Mouse (Mus musculus): ENCODE measurements around the gene Tox2. TPM values are rescaled to one million over a fixed set of nuclear protein-coding genes. Genes with fewer than 3 reads are reported as not detected.

Tox2 gene
- polyA plus RNA-seq, 1 experiment from 2014 or later, result 5.1 TPM

DNA sequence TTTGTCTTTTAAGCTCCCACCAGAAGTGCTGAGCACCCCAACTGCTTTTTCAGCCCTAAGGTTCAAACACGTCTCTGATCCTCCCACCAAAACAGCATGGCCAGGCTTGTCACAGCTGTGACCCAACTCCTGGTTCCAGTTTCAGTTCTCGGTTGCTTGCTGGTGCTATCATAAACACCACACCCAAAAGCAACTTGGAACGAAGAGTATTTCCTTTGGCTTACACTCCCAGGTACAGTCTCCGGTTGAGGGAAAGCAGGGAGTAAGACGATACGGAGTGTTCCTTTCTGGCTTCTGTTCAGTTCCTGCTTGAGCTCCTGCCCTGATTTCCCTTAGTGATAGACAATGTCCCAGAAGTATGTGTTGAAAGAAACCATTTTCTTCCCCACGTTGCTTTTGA lies 26.4 kb upstream of the Tox2 start:
- Histone ChIP-seq H3K27ac (replicated peaks; ENCODE audit: low read depth, low read length) (no peak overlapping the region), H3K4me3 (ENCODE audit: low read depth, low read length) (no peak overlapping the region), H3K36me3 (ENCODE audit: control insufficient read depth, insufficient read depth, low read length) (no peaks in the 10 kb centered on the region), H3K4me2 (ENCODE audit: low read depth, low read length) (no peak overlapping the region), H3K9me3 (ENCODE audit: control insufficient read depth, low read length) (no peaks in the 10 kb centered on the region), H3K4me1 (ENCODE audit: control insufficient read depth, insufficient read depth, low read length) (no peaks in the 10 kb centered on the region), H3K27me3 (replicated peaks; ENCODE audit: control insufficient read depth, insufficient read depth, low read length) (no peaks in the 10 kb centered on the region), H3K9ac (ENCODE audit: low read depth, low read length) (no peak overlapping the region)
- 33% methylated on average over 7 of the region's 7 CpGs for WGBS
- no peak for ATAC-seq (ENCODE audit: low read depth)
- peak; percentile 56 for DNase-seq (ENCODE audit: low spot score)

DNA sequence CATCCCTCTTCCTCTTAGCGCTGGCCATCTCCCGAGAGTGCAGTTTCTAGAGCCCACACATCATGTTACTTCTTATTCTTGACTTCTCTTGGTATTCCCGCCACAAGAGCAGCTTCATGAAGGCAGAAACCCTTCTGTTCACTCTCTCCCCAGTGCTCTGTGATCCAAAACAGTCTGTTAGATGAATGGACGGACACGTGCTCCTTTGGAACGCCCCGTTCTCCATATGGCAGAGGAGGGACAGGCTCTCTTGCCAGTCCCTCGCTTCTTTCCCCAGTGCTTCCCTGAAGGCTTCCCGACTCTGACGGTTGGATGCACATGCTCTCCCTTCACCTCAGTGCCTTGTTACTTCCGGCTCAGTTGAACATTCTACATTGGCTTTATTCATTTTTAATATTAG lies 15.4 kb upstream of the Tox2 start:
- DNase-seq (ENCODE audit: low spot score) (no peak), ATAC-seq (ENCODE audit: low read depth) (no peak)
- H3K4me2 ChIP-seq (ENCODE audit: low read depth, low read length), result no peak overlapping the region
- H3K9me3 ChIP-seq (ENCODE audit: control insufficient read depth, low read length), result no peaks in the 10 kb centered on the region
- H3K27me3 ChIP-seq (replicated peaks; ENCODE audit: control insufficient read depth, insufficient read depth, low read length), result no peaks in the 10 kb centered on the region
- H3K4me3 ChIP-seq (ENCODE audit: low read depth, low read length), result no peak overlapping the region
- WGBS, result 58% methylated on average over 11 of the region's 11 CpGs
- H3K4me1 ChIP-seq (ENCODE audit: control insufficient read depth, insufficient read depth, low read length), result peaks cover 11% of the 10 kb centered on the region; the same call in 1 of the 2 replicates
- H3K27ac ChIP-seq (replicated peaks; ENCODE audit: low read depth, low read length), result no peak overlapping the region
- H3K36me3 ChIP-seq (ENCODE audit: control insufficient read depth, insufficient read depth, low read length), result no peaks in the 10 kb centered on the region
- H3K9ac ChIP-seq (ENCODE audit: low read depth, low read length), result no peak overlapping the region

DNA sequence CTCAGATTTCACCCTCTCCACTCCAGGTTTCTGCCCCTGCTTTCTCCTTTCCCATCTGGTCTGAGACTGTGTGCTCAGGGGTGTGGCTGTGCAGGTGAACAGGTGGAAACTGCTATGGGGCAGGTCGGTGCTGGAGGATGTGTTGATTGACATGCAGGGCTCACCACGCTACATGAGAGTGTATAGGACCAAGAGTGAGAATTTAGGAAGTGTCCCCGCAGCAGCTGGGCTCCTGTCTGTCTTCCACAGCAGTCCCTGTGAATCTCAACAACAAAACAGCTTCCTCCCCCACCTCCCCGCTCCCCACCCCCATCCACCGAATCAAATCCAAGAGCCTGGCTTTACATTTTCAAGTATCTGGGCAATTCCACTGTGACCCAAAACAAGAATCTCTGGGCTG lies 13.3 kb upstream of the Tox2 start:
- H3K9ac ChIP-seq (ENCODE audit: low read depth, low read length), result no peak overlapping the region
- peak; percentile 44; the same call in 1 of the 2 replicates for ATAC-seq (ENCODE audit: low read depth)
- DNase-seq (ENCODE audit: low spot score), result no peak
- no peak overlapping the region for H3K4me3 ChIP-seq (ENCODE audit: low read depth, low read length)
- H3K36me3 ChIP-seq (ENCODE audit: control insufficient read depth, insufficient read depth, low read length), result no peaks in the 10 kb centered on the region
- no peaks in the 10 kb centered on the region for H3K9me3 ChIP-seq (ENCODE audit: control insufficient read depth, low read length)
- no peak overlapping the region for H3K27ac ChIP-seq (replicated peaks; ENCODE audit: low read depth, low read length)
- H3K27me3 ChIP-seq (replicated peaks; ENCODE audit: control insufficient read depth, insufficient read depth, low read length), result no peaks in the 10 kb centered on the region
- peaks cover 24% of the 10 kb centered on the region; the same call in 1 of the 2 replicates for H3K4me1 ChIP-seq (ENCODE audit: control insufficient read depth, insufficient read depth, low read length)
- 10% methylated on average over 4 of the region's 5 CpGs for WGBS
- H3K4me2 ChIP-seq (ENCODE audit: low read depth, low read length), result no peak overlapping the region

DNA sequence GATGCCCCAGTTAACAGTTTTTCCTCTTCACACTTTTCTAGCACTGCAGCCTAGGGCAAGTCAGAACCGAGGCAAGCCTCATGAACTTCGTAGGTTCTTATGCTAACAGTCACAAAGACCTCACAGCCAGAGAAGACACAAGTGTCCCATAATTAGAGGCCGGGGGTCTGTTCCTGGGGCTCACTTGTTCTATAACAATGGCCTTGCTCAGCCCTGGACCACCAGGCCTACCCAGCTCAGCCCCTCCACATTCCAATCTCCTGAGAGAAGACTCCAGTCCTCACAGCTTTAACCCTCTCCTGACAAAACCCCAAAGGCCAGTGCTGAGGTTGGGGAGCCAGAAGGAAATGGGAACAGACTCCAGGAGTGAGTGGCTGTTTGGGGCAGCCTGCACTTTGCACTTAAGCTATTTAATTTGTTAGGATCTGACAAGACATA lies 12.9 kb upstream of the Tox2 start:
- Histone ChIP-seq H3K9ac (ENCODE audit: low read depth, low read length) (0 out of 2 replicates have a peak overlapping the region, but pooled peaks have one; percentile 25), H3K4me3 (ENCODE audit: low read depth, low read length) (no peak overlapping the region), H3K27ac (replicated peaks; ENCODE audit: low read depth, low read length) (no peak overlapping the region), H3K36me3 (ENCODE audit: control insufficient read depth, insufficient read depth, low read length) (no peaks in the 10 kb centered on the region), H3K9me3 (ENCODE audit: control insufficient read depth, low read length) (no peaks in the 10 kb centered on the region), H3K4me2 (ENCODE audit: low read depth, low read length) (no peak overlapping the region), H3K4me1 (ENCODE audit: control insufficient read depth, insufficient read depth, low read length) (peaks cover 25% of the 10 kb centered on the region; the same call in 1 of the 2 replicates), H3K27me3 (replicated peaks; ENCODE audit: control insufficient read depth, insufficient read depth, low read length) (no peaks in the 10 kb centered on the region)
- 7% methylated on average over 3 of the region's 3 CpGs for WGBS
- ATAC-seq (ENCODE audit: low read depth) (peak; percentile 84; the same call in 1 of the 2 replicates), DNase-seq (ENCODE audit: low spot score) (peak; percentile 78)

DNA sequence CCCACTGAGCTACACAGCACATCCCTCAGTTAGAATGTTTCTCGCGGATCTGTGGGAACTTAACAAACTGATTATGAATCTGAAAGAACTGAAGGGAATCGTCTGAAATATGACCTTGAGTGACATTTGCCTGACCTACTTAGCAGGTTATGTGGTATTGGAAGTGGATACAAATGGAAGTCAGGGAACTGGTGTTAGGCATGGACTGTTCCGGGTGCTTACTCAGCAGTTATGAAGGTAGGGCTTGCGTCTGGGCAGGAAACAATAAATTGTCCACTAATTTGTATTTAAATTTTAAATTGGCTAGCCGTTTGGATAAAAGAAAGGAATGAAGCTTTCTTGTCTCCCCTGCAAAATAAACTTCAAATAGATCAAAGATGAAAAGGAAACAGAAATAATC lies 10.4 kb upstream of the Tox2 start:
- Histone ChIP-seq H3K9me3 (ENCODE audit: control insufficient read depth, low read length) (no peaks in the 10 kb centered on the region), H3K36me3 (ENCODE audit: control insufficient read depth, insufficient read depth, low read length) (no peaks in the 10 kb centered on the region), H3K27me3 (replicated peaks; ENCODE audit: control insufficient read depth, insufficient read depth, low read length) (no peaks in the 10 kb centered on the region), H3K4me3 (ENCODE audit: low read depth, low read length) (no peak overlapping the region), H3K4me2 (ENCODE audit: low read depth, low read length) (no peak overlapping the region), H3K9ac (ENCODE audit: low read depth, low read length) (no peak overlapping the region), H3K4me1 (ENCODE audit: control insufficient read depth, insufficient read depth, low read length) (peaks cover 25% of the 10 kb centered on the region; the same call in 1 of the 2 replicates), H3K27ac (replicated peaks; ENCODE audit: low read depth, low read length) (no peak overlapping the region)
- no peak for ATAC-seq (ENCODE audit: low read depth)
- 64% methylated on average over 6 of the region's 6 CpGs for WGBS
- no peak for DNase-seq (ENCODE audit: low spot score)

DNA sequence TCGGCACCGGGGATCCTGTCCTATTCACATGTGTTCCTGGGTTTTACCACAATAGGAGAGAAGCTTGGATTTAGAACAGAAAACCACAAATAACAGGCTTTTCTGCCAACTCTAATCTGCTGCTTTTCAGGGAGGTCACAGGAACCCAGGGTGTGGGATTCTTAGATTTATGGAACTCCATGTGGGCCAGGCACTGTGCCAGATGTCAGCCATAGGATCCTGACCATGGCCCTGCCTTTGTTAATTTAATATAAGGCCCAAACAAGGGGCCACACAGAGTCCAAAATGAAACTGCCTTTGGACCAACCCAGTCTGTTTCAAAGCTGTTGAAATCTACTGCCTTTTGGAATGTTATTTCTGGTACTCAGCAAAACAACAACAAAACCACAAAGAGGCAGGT lies 8.9 kb upstream of the Tox2 start:
- no peak overlapping the region for H3K4me3 ChIP-seq (ENCODE audit: low read depth, low read length)
- no peak overlapping the region for H3K4me2 ChIP-seq (ENCODE audit: low read depth, low read length)
- H3K27ac ChIP-seq (replicated peaks; ENCODE audit: low read depth, low read length), result no peak overlapping the region
- ATAC-seq (ENCODE audit: low read depth), result peak; percentile 10; the same call in 1 of the 2 replicates
- no peaks in the 10 kb centered on the region for H3K27me3 ChIP-seq (replicated peaks; ENCODE audit: control insufficient read depth, insufficient read depth, low read length)
- peak; percentile 82 for DNase-seq (ENCODE audit: low spot score)
- no peaks in the 10 kb centered on the region for H3K36me3 ChIP-seq (ENCODE audit: control insufficient read depth, insufficient read depth, low read length)
- H3K9ac ChIP-seq (ENCODE audit: low read depth, low read length), result no peak overlapping the region
- no peaks in the 10 kb centered on the region for H3K9me3 ChIP-seq (ENCODE audit: control insufficient read depth, low read length)
- 41% methylated on average over 2 of the region's 2 CpGs for WGBS
- peaks cover 25% of the 10 kb centered on the region; the same call in 1 of the 2 replicates for H3K4me1 ChIP-seq (ENCODE audit: control insufficient read depth, insufficient read depth, low read length)

DNA sequence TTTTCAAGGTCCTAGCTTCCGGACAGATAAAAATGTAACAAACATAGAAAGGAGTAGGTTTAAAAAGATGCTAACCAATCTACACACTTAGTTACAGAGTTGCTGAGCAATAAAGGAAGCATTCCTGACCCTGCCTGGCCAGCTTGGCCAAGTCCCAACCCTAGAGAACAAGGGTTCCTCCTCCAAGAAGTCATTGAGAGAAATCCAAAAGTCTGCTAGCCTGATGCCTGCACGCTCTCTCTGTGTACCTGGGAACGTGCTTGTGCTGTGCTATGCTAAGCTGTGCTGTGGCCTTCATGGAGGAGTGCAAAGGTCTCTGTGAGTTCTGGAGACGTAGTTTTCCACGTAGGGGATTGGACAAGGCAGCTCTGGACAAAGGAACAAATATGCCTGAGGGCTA lies 8.4 kb upstream of the Tox2 start:
- WGBS, result 60% methylated on average over 5 of the region's 5 CpGs
- DNase-seq (ENCODE audit: low spot score) (no peak), ATAC-seq (ENCODE audit: low read depth) (no peak)
- Histone ChIP-seq H3K9ac (ENCODE audit: low read depth, low read length) (no peak overlapping the region), H3K4me1 (ENCODE audit: control insufficient read depth, insufficient read depth, low read length) (peaks cover 23% of the 10 kb centered on the region; the same call in 1 of the 2 replicates), H3K4me2 (ENCODE audit: low read depth, low read length) (no peak overlapping the region), H3K4me3 (ENCODE audit: low read depth, low read length) (no peak overlapping the region), H3K36me3 (ENCODE audit: control insufficient read depth, insufficient read depth, low read length) (no peaks in the 10 kb centered on the region), H3K9me3 (ENCODE audit: control insufficient read depth, low read length) (no peaks in the 10 kb centered on the region), H3K27me3 (replicated peaks; ENCODE audit: control insufficient read depth, insufficient read depth, low read length) (no peaks in the 10 kb centered on the region), H3K27ac (replicated peaks; ENCODE audit: low read depth, low read length) (no peak overlapping the region)

DNA sequence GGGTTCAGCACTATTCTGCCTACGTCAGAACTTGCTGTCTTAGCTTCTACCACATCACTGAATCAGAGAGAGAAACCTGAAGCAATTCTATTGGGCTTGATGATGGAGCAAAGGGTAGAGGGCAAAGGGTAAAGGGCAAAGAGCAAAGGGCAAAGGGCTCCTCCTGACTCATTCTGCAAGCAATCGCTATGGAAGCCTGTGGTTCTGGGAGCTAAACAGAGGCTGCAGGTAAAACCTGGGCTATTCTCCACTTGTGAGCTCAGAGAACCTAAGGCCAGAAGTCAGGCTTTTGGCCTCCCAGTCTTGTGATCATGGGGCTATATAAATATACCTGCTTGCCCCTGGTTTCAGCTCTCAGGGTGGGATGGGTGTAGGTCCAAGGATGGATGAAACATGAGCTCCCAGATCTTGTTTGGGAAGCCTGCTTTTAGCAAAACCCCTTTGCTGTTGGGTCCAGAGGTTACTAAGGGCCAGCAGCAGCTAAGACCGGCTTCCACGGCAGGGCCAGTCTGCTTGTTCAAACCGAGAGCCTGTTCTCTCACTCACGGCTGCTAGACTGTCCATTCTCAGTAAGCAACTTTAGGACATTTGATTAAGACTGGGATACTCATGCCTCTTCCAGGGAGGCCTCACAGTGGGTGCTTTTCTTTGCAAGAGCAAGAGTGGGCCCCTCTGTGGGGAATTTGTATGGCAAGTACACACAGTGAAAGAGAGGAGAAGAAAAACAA lies 7.7 kb upstream of the Tox2 start:
- ATAC-seq (ENCODE audit: low read depth), result peak; percentile 5; the same call in 1 of the 2 replicates
- H3K9ac ChIP-seq (ENCODE audit: low read depth, low read length), result no peak overlapping the region
- 25% methylated on average over 6 of the region's 6 CpGs for WGBS

DNA sequence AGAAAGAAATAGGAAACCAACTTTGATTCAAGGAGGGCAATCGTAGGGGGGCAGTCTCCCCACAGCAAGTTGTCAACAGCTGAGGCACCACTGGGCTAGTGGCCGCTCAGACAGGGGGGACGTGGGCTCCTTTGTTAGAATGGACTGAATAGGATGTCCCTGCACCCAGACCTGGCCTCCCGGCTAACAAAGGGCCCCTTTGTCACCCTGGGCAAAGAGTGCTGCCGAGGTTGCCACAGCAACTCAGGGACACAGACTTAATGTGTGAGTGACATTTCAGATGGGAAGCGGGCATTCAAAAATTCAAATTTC lies 7.1 kb upstream of the Tox2 start:
- Histone ChIP-seq H3K36me3 (ENCODE audit: control insufficient read depth, insufficient read depth, low read length) (no peaks in the 10 kb centered on the region), H3K4me1 (ENCODE audit: control insufficient read depth, insufficient read depth, low read length) (peaks cover 14% of the 10 kb centered on the region; the same call in 1 of the 2 replicates), H3K9ac (ENCODE audit: low read depth, low read length) (no peak overlapping the region), H3K4me2 (ENCODE audit: low read depth, low read length) (no peak overlapping the region), H3K9me3 (ENCODE audit: control insufficient read depth, low read length) (no peaks in the 10 kb centered on the region), H3K4me3 (ENCODE audit: low read depth, low read length) (no peak overlapping the region), H3K27ac (replicated peaks; ENCODE audit: low read depth, low read length) (no peak overlapping the region; the same call in 1 of the 2 replicates), H3K27me3 (replicated peaks; ENCODE audit: control insufficient read depth, insufficient read depth, low read length) (no peaks in the 10 kb centered on the region)
- DNase-seq (ENCODE audit: low spot score), result peak; percentile 67
- 25% methylated on average over 6 of the region's 6 CpGs for WGBS
- peak; percentile 87; the same call in 1 of the 2 replicates for ATAC-seq (ENCODE audit: low read depth)

More for the DNA sequence above, 7.7 kb upstream of the Tox2 start:
- no peak overlapping the region for H3K4me2 ChIP-seq (ENCODE audit: low read depth, low read length)
- no peak overlapping the region for H3K27ac ChIP-seq (replicated peaks; ENCODE audit: low read depth, low read length)
- H3K27me3 ChIP-seq (replicated peaks; ENCODE audit: control insufficient read depth, insufficient read depth, low read length), result no peaks in the 10 kb centered on the region
- no peak overlapping the region for H3K4me3 ChIP-seq (ENCODE audit: low read depth, low read length)
- no peaks in the 10 kb centered on the region for H3K9me3 ChIP-seq (ENCODE audit: control insufficient read depth, low read length)
- peaks cover 16% of the 10 kb centered on the region; the same call in 1 of the 2 replicates for H3K4me1 ChIP-seq (ENCODE audit: control insufficient read depth, insufficient read depth, low read length)
- no peak for DNase-seq (ENCODE audit: low spot score)
- no peaks in the 10 kb centered on the region for H3K36me3 ChIP-seq (ENCODE audit: control insufficient read depth, insufficient read depth, low read length)
